In the genomic region with DNA sequence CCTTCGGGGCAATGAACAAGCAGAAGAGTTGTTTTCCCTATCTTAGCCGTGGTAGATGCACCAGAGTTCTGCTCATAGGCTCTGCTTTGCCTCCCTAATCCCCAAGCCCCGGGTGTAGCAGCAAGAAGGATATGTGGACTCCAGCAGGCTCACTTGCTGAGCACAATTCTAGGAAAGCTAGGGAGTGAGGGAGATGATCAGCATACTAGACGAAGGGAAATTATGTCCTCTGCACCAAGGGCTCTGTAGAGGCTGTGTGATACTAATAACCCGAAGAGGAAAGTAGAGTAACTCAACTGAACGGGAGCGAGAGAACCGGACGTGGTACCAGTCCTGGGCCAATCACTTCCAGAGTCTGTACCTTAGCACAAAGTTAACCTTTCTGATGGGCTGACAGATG, we compare ENCODE assay signal across 9 mouse cellular contexts. TPM values are rescaled to one million over a fixed set of nuclear protein-coding genes. Genes with fewer than 3 reads are reported as not detected.
DNase-seq lines count a peak whose midpoint lies in the region; ATAC-seq and TF ChIP-seq lines count a peak whose summit lies in the region.
"Had no signal": no experiment of that assay in that cellular context is flagged by ENCODE, and none has a peak within 500 bp of the region (broad histone marks: within the 10 kb centered on the region; RNA-seq: fewer than 3 reads in every experiment).

Gene Cartpt (minus strand): TSS at position 127 of the 400 bp plus-strand sequence.

- ATAC-seq in forebrain, embryonic 12.5 days (ENCODE audit: low FRiP score), result no peak
- ATAC-seq in intestine, postnatal 0 days, result no peak
- ATAC-seq in neural tube, embryonic 14.5 days (ENCODE audit: low read depth), result peak; percentile 28; the same call in 1 of the 2 replicates
- ATAC-seq in granulocyte monocyte progenitor cell, adult 5-6 weeks (replicated peaks; ENCODE audit: poor library complexity, severe bottlenecking), result no peak

- H3K9ac ChIP-seq in forebrain, embryonic 12.5 days, result peak within 1 kb of the TSS; percentile 36
- no peak within 1 kb of the TSS for H3K9ac ChIP-seq in intestine, postnatal 0 days (ENCODE audit: low read depth, low read length)
- no peak within 1 kb of the TSS; the same call in 1 of the 2 replicates for H3K9ac ChIP-seq in neural tube, embryonic 14.5 days (replicated peaks; ENCODE audit: low read depth, low read length)

- H3K27ac ChIP-seq in forebrain, embryonic 12.5 days, result no peak within 1 kb of the TSS
- H3K27ac ChIP-seq in intestine, postnatal 0 days (ENCODE audit: low read depth, low read length), result no peak within 1 kb of the TSS
- no peak within 1 kb of the TSS for H3K27ac ChIP-seq in neural tube, embryonic 14.5 days (ENCODE audit: low read depth, low read length)

- H3K4me1 ChIP-seq in forebrain, embryonic 12.5 days, result peaks cover 19% of the 10 kb centered on the region
- no peaks in the 10 kb centered on the region for H3K4me1 ChIP-seq in intestine, postnatal 0 days (replicated peaks; ENCODE audit: control insufficient read depth, insufficient read depth, low read length)
- H3K4me1 ChIP-seq in neural tube, embryonic 14.5 days (ENCODE audit: control insufficient read depth, insufficient read depth, low read length), result 0 out of 2 replicates have a peak, but pooled peaks cover 3% of the 10 kb centered on the region

- peak within 1 kb of the TSS; percentile 39 for H3K4me3 ChIP-seq in forebrain, embryonic 12.5 days (replicated peaks)
- H3K4me3 ChIP-seq in intestine, postnatal 0 days (ENCODE audit: low read depth, low read length), result no peak within 1 kb of the TSS
- peak within 1 kb of the TSS; percentile 31 for H3K4me3 ChIP-seq in neural tube, embryonic 14.5 days (ENCODE audit: low read depth, low read length)

- H3K27me3 ChIP-seq in forebrain, embryonic 12.5 days, result peaks cover 49% of the 10 kb centered on the region
- peaks cover 23% of the 10 kb centered on the region for H3K27me3 ChIP-seq in intestine, postnatal 0 days (replicated peaks; ENCODE audit: control insufficient read depth, insufficient read depth, low read length)
- H3K27me3 ChIP-seq in neural tube, embryonic 14.5 days (ENCODE audit: control insufficient read depth, insufficient read depth, low read length), result peaks cover 17% of the 10 kb centered on the region

- H3K9me3 ChIP-seq in forebrain, embryonic 12.5 days, result no peaks in the 10 kb centered on the region
- H3K9me3 ChIP-seq in intestine, postnatal 0 days (ENCODE audit: control insufficient read depth), result no peaks in the 10 kb centered on the region
- H3K9me3 ChIP-seq in neural tube, embryonic 14.5 days (ENCODE audit: control insufficient read depth, low read length), result no peaks in the 10 kb centered on the region

- no peaks in the 10 kb centered on the region for H3K36me3 ChIP-seq in forebrain, embryonic 12.5 days (replicated peaks)
- no peaks in the 10 kb centered on the region for H3K36me3 ChIP-seq in intestine, postnatal 0 days (ENCODE audit: control insufficient read depth, insufficient read depth)
- no peaks in the 10 kb centered on the region for H3K36me3 ChIP-seq in neural tube, embryonic 14.5 days (ENCODE audit: control insufficient read depth, insufficient read depth, low read length)

- peak within 1 kb of the TSS; percentile 60 for H3K4me2 ChIP-seq in forebrain, embryonic 12.5 days
- no peak within 1 kb of the TSS for H3K4me2 ChIP-seq in intestine, postnatal 0 days (replicated peaks; ENCODE audit: low read depth)
- H3K4me2 ChIP-seq in neural tube, embryonic 14.5 days (ENCODE audit: low read depth, low read length), result peak within 1 kb of the TSS; percentile 58

- WGBS in forebrain, embryonic 12.5 days, result 39% methylated on average over 9 of the region's 9 CpGs
- 51% methylated on average over 9 of the region's 9 CpGs for WGBS in intestine, postnatal 0 days
- WGBS in neural tube, embryonic 14.5 days, result 41% methylated on average over 9 of the region's 9 CpGs

- DNase-seq in left cerebral cortex, adult 18-20 months (ENCODE audit: low spot score in 2 of 2), result no peak
- DNase-seq in left cerebral cortex, adult 9 months (ENCODE audit: low spot score in 2 of 2), result no peak
- no peak for DNase-seq in ovary, postnatal 14 days (ENCODE audit: low spot score)
- no peak for DNase-seq in layer of hippocampus, postnatal 14 days (ENCODE audit: low spot score in 2 of 2)

- TF ChIP-seq CTCF in intestine, postnatal 0 days (IDR thresholded peaks at IDR 0.05; ENCODE audit: low read depth), result no peak

RNA-seq across cellular contexts. Expression of gene Cartpt, which starts in this region (rescaled TPM):
- 10 to 100 TPM; 14.0 to 20.0 TPM for total RNA-seq in left cerebral cortex, adult 18-20 months (2021)
- 7.5 and 9.8 TPM in 2 replicates for polyA plus RNA-seq in forebrain, embryonic 12.5 days (2016; fragmentation: Nextera tagmentation; extraction: Ambion mirVana)
- 32.5 and 34.1 TPM in 2 replicates for polyA plus RNA-seq in intestine, postnatal 0 days (2015; fragmentation: Nextera tagmentation; extraction: Ambion mirVana)
- 65.5 and 114 TPM in 2 replicates for polyA plus RNA-seq in neural tube, embryonic 14.5 days (2014; fragmentation: Nextera tagmentation; extraction: Ambion mirVana)
- total RNA-seq in granulocyte monocyte progenitor cell, adult 5-6 weeks (2014; fragmentation: Nextera tagmentation), result not detected in 2 replicates
- not detected in 2 replicates for total RNA-seq in granulocyte monocyte progenitor cell, adult 5-6 weeks (2017)
- total RNA-seq in layer of hippocampus, postnatal 14 days (2021), result 1 to 10 TPM; 1.7 to 3.0 TPM
- total RNA-seq: hematopoietic stem cell, adult 5-6 weeks had no signal
